Mouse (Mus musculus): ENCODE measurements around the gene BC025920.

The BC025920 gene

GRCm38 (mm10) chr10:81605974-81606751, at the start of gene BC025920:
TSS of gene BC025920 (plus strand) at chr10:81606270.
- peak; percentile 92 to 95 for DNase-seq (ENCODE audit: low spot score in 2 of 2)

- no peak for DNase-seq (ENCODE audit: low spot score in 2 of 2)
Measured at GRCm38 (mm10) chr10:81556282-81556681, 49.8 kb upstream of the BC025920 start.

- no peak for DNase-seq (ENCODE audit: low spot score in 2 of 2)
Measured at GRCm38 (mm10) chr10:81557491-81557890, 48.6 kb upstream of the BC025920 start.

GRCm38 (mm10) chr10:81559163-81559626, 46.9 kb upstream of the BC025920 start, which contains the start of gene Aes:
TSS of gene Aes (plus strand) at chr10:81559488.
- DNase-seq (ENCODE audit: low spot score in 2 of 2): peak; percentile 67 to 68

- DNase-seq (ENCODE audit: low spot score in 2 of 2): peak; percentile 74 to 76
Measured at GRCm38 (mm10) chr10:81559627-81560539, 46.2 kb upstream of the BC025920 start.

- DNase-seq (ENCODE audit: low spot score in 2 of 2): no peak
Measured at GRCm38 (mm10) chr10:81560719-81561459, 45.2 kb upstream of the BC025920 start.

GRCm38 (mm10) chr10:81562411-81562810, 43.7 kb upstream of the BC025920 start:
- no peak for DNase-seq (ENCODE audit: low spot score in 2 of 2)

GRCm38 (mm10) chr10:81563481-81563880, 42.6 kb upstream of the BC025920 start:
- no peak for DNase-seq (ENCODE audit: low spot score in 2 of 2)

- no peak for DNase-seq (ENCODE audit: low spot score in 2 of 2)
Measured at GRCm38 (mm10) chr10:81564216-81564615, 41.9 kb upstream of the BC025920 start.

GRCm38 (mm10) chr10:81564734-81565133, 41.3 kb upstream of the BC025920 start:
- DNase-seq (ENCODE audit: low spot score in 2 of 2): peak in 1 of 2 experiments; percentile 48

- DNase-seq (ENCODE audit: low spot score in 2 of 2): no peak
Measured at GRCm38 (mm10) chr10:81565257-81566228, 40.5 kb upstream of the BC025920 start.

GRCm38 (mm10) chr10:81568381-81569191, 37.5 kb upstream of the BC025920 start:
- no peak for DNase-seq (ENCODE audit: low spot score in 2 of 2)

- DNase-seq (ENCODE audit: low spot score in 2 of 2): no peak
Measured at GRCm38 (mm10) chr10:81569507-81570237, 36.4 kb upstream of the BC025920 start.

GRCm38 (mm10) chr10:81570238-81570800, 35.8 kb upstream of the BC025920 start:
- DNase-seq (ENCODE audit: low spot score in 2 of 2): no peak

- peak; percentile 92 to 95 for DNase-seq (ENCODE audit: low spot score in 2 of 2)
Measured at GRCm38 (mm10) chr10:81570831-81571500, 35.1 kb upstream of the BC025920 start.

- peak; percentile 99 to 100 for DNase-seq (ENCODE audit: low spot score in 2 of 2)
Measured at GRCm38 (mm10) chr10:81571501-81571876, 34.6 kb upstream of the BC025920 start.

- no peak for DNase-seq (ENCODE audit: low spot score in 2 of 2)
Measured at GRCm38 (mm10) chr10:81572133-81572671, 33.9 kb upstream of the BC025920 start.

GRCm38 (mm10) chr10:81572975-81573374, 33.1 kb upstream of the BC025920 start:
- no peak for DNase-seq (ENCODE audit: low spot score in 2 of 2)
